Mouse (Mus musculus): ENCODE data around the gene Mmp15.

DNA sequence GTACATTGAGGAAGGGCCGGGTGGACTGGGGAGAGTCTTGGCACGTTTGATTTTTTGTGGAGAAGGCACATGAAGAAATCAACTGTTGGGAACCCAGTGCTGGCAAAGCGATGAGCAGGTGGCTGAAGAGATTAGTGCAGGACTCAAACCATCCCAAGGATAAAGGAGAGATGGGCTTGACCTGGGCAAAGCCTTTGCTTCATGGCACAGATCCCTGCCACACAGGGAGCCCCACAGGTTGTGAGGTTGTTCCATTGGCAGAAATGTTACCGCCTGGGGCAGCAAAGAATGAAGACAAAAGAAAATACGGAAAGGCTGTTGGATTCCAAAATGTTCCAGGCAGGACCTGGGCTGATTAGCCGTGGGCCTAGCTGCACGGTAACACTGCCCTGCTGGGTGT is 35.9 kb downstream of the Mmp15 start:
- TF ChIP-seq CTCF (IDR thresholded peaks at IDR 0.05; ENCODE audit: insufficient read depth, low read depth, low read length) (no peak), POLR2A (IDR thresholded peaks at IDR 0.05; ENCODE audit: insufficient read depth, low read depth, low read length) (no peak)

Measured in olfactory bulb, adult 2 months (tissue).